Mouse (Mus musculus) brain, adult 2 months (tissue): ENCODE measurements around the gene Krt81.

ENCODE experiments used
- DNase-seq: peaks from one replicate; pipeline ENCODE4 v3.0.0; 2011; ENCODE audit warnings: low read depth, low spot score

Gene Krt81

DNA sequence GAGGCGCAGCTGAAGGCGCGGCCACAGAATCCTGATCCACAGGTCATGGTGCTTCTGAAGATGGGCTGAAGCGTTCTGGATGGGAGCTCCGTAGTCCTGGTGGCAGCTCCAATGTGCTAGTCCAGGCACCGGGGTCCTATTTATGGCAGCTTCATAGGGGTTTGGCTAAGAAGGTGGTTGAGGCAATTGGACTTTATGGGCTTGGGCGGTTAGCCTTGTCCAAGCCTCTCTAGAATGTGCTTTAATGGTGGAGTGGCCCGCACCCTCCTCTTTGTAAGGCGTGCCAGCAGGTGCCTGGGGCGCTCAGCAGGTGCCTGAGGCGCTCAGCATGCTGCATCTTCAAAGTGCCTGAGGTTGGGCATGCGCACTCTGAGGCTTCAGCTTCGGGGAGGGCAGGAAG is at the start of gene Krt81:
Gene Krt81 (minus strand): TSS at position 101 of the 400 bp plus-strand sequence.
- no peak for DNase-seq

GRCm38 (mm10) chr15:101508247-101508646 is 44.7 kb upstream of the Krt81 start:
- DNase-seq, result no peak

DNA sequence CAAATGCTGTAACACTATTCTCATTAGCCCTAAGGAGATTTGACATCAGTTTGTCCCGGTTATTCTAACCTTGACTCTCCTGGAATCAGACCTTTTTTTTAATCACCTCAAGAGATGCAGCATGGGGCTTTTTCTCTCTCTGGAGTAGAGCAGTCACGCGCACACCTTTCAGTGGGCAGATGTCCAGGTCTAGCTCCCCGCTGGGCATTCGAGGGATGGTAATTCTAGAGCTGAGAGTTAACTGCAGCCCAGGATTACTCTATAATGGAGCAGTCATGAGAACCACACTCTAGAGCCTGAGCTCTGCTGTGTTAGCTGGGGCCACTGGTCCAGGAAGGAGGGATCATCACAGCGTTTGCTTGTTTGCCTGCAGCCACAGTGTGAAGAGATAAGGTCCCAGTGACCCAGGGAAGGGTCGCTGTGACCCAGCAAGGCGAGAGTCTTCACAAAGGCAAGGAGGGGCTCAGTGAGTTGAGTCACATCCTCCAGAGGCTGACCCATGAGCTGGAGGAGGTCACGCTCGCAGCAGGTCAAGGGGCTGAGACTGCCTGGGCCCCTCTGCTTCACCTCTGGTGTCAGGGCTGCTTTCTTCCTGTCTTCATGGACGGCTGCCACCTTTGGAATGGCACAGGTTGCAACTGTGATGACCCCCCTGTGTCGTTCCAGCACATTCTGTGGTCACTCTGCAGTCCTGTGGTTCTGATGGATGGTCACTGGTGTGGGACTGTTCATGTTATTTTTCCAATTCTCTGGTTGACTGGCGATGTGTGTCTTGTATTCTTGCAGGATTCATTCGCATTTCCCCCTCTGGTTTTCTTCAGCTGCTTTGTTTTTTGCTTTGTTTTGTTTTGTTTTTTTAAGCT is 43.6 kb upstream of the Krt81 start:
- DNase-seq, result no peak

GRCm38 (mm10) chr15:101497181-101497580 is 33.6 kb upstream of the Krt81 start:
- peak; percentile 68 for DNase-seq

GRCm38 (mm10) chr15:101495266-101495665 is 31.7 kb upstream of the Krt81 start:
- no peak for DNase-seq

GRCm38 (mm10) chr15:101494203-101494602 is 30.7 kb upstream of the Krt81 start:
- DNase-seq, result no peak

DNA sequence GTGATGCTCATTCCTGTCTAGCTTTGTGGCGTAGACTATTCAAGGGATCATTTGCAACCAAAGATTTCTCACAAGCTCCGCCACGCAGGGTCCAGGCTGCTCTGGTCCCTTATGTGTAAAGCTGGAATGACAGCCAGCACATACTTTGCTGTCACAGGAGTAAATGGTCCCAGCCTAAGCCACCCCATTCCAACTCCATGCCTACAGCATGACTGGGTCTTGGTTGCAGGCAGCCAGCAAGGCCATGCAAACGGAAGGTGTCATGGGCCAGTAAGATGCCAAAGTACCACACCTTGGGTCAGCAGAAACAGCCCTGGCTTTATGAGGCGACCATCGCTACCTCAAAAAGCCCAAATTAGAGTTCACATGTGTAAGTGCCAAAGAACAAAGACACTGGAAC is 30.2 kb upstream of the Krt81 start:
- DNase-seq, result no peak

DNA sequence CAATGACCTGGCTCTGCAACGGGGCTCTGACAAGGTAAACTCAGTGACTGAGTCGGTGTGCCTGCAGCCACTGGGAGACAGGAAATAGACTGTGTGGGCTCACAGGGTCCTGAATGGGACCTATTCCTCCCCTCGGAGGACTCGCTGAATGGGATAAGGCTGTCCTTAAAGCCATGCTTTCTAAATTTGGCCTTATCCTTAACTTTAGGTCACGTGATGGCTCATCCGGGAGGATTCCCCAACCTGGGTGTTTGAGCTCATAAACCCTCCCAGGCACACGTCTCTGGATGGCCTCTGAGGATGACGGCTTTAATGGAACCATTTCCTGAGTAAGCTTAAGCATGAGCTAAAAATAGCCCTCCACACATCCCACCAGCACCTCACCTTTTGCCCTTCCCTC is 29.2 kb upstream of the Krt81 start:
- no peak for DNase-seq

GRCm38 (mm10) chr15:101491431-101491830 is 27.9 kb upstream of the Krt81 start, which contains the start of gene Krt83:
Gene Krt83 (minus strand): TSS chr15:101491512.
- peak; percentile 63 for DNase-seq

DNA sequence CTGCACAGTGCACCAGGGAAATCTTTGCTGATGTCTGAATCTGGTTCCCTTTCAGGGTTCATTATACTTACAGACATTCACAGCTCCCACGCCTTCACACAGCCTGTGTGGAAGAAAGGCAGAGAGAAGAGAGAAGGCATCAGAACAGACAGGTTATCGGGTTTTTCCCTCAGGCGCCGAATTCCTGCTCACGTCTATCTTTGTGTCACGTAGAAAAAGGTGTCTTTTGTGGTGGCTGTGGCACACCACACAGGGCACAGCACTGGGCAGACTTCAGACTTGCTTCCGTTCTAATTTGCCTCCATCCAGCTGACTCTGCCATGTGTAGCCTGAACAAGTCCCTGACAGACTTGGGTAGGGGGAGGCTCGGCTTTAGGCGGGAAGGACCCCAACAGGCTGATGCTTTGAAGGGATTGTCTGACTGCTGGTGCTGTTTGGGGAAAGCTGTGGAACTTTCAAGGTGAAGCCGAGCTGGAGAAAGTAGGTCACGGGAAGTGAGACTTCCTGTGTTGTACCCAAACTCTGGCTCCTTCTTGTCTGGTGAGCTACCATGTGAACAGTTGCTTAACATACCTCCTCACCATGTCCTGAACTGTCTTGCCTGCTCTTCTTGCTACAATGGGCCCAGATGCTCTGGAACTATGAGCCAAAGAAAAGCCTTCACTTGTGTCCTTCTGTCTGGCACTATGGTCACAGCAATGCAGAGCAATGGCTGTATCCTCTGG is 22.5 kb upstream of the Krt81 start:
- peak; percentile 75 for DNase-seq

DNA sequence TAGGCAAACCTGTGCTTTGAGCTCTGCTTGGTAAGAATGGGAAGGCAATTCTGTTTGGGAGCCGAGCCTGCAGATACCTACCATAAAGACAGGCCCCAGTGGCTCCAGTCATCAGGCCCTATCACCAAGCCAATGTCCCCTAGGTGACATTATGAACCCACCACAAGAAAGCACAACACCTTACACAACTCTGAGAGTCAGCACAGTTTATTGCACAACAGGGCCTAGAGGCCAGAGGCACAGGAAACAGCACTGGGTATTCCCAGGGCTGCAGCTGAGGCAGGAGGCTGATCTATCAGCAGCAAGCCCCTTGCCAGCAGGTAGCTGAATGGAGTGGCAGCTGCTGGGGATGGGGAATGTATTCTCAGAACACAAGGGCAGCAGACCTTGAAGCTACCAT is 21.4 kb upstream of the Krt81 start:
- DNase-seq, result no peak

DNA sequence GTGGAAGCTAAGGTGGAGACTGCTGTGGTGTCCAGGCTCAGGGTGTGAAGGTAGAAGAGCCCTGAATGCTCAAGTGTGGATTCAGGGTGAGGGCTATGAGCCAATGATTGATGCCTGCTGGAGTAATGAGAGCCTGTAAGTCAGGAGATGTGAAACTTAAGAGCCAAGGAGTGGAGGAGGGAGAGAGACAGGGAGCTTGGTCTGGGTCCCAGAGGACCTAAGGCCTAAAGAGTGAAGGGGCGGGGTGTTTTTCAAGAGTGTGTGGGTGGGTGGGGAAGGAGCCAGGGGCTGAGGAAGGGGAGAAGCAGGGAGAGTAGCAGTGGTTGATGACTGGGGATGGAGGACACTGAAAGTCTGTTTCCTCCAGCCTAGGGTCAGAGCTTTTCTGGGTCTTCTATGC is 20.1 kb upstream of the Krt81 start:
- no peak for DNase-seq

DNA sequence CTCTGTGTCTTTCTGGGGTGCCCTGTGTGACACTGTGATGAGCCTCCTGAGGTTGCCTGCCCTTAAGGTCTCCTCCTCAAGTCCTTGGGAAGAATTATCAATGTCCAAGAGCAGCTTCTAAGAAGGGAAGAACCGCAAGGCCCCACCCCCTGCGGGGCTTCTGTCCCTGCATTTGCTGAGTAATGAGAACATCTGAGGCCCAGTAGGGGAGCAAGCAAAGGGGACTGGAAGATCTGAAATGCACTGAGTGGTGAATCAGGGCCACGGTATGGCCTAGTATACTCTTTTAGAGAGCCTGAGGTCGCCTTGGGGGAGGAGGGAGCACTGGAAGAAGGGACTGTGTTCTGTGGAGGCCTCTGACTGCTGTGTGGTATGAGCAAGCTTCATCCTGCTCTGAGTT is 18.5 kb upstream of the Krt81 start:
- no peak for DNase-seq

GRCm38 (mm10) chr15:101479666-101480060 is 16.1 kb upstream of the Krt81 start:
- DNase-seq, result no peak

DNA sequence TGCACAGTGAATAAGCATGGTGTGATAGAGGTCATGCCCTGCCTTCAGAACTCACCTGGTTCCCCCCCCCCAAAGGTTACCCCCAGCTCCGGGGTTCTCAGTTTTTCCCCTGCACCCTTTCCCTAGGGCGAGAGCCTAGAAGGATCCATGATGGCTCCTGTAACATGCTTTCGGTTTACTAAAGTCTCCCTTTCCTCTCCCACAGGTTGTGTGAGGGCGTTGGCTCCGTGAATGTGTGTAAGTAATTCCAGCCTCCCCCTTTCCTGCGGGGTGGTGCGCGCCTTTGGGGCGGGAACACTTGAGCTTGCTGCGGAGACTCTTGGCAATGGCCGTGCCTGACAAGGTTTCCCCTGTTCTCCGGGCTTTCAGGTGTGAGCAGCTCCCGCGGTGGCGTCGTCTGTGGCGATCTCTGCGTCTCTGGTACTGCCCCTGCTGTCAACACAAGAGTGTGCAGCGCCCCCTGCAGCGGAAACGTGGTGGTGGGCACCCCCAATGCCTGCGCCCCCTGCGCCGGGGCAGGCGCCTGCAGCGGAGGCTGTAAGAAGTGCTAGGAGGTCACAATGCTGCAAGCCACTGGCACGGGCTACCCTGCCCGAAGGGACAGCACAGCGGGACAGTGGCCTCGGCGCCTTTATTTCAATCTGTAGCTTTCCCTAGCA is 15.6 kb upstream of the Krt81 start:
- peak; percentile 34 for DNase-seq

DNA sequence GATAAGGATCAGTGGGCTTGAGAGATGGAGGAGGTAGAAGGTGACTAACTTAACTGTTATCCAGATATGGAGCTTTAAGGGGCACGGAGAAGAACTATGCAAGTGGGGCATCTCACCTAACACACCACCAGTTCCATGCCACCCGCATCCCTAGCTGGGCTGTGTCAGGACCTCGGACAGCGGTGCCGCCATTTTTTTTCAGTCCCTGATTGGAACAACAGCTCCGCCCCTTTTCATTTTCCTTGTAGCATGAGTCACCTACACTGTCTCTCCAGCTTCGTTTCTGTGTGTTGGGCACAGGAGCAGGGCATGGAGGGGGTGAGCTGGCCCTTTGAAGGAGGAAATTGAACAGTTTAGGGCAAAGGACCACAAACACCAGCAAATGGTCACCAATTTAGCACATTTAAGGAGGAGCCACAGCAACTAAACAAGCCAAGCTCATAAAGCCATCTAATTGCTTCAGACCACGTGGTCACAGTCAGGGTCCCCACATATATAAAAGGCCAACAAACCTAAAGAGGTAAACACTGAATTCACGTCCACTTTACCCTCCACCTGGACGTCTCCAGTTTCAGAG is 9.5 kb upstream of the Krt81 start, which contains the start of gene Krt86:
Gene Krt86 (plus strand): TSS at position 527 of the 577 bp plus-strand sequence.
- DNase-seq, result no peak

- DNase-seq, result no peak
Measured at GRCm38 (mm10) chr15:101469093-101469492, 5.5 kb upstream of the Krt81 start.

DNA sequence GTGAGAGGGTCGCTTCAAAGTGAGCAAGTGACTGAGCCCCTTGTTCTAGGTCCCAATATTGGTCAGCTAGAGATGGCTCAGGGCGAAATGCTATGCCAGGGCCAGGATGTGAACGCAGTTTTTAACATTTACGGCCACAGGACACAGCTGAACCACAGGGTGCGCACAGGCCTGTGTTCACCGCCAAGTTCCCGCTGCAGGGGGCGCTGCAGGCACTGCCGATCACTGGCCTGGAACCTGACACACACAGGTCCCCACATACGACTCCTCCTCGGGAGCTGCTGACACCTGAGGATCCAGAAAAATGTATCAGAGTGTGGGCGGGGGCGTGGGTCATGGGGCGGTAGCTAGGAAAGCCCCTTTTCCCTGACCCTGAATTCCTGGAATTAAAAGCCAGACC is 4.3 kb downstream of the Krt81 start:
- DNase-seq, result no peak

GRCm38 (mm10) chr15:101458361-101458930 is 5.1 kb downstream of the Krt81 start:
- no peak for DNase-seq

- no peak for DNase-seq
Measured at GRCm38 (mm10) chr15:101455891-101456290, 7.7 kb downstream of the Krt81 start.

DNA sequence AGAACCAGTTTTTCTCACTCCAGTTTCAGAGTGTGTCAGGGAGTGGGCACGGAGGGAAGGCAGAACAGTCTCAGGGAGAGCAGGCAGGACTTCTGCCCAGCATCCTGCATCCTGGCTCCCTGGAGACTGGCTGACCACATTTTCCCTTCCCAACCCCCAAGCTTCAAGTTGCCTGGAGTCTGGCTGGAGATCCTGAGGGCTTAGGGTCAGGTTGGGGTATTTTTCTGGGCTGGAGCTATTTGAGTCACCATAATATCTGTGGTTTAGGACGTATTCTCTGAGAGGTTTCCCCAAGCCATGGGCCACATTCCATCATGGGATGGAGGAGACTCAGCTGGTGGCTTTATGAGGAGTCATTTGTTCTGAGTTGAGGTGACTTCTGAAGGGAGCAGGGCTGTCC is 8.3 kb downstream of the Krt81 start:
- DNase-seq, result no peak

DNA sequence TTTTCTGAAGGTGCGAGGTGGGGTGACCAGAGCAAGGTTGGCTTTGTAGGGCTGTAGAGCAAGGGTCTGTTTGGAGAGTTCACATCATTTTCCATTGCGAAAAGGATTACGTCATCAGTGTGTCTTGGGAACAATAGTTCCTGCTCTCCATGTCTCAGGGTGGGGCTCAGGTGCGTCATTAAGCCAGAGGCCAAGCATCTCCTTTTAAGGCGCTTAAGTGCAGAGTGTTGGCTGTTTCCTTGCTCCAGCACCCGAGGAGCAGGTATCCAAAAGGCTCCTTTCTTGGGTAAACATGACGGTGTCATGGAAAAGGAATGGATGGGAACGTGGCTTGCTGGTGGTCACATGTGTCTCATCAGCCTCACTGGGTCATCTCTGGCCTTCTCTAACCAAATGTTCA is 8.8 kb downstream of the Krt81 start:
- DNase-seq, result no peak
